Mouse (Mus musculus): ENCODE data around the gene Arhgap9.

The Arhgap9 gene

DNA sequence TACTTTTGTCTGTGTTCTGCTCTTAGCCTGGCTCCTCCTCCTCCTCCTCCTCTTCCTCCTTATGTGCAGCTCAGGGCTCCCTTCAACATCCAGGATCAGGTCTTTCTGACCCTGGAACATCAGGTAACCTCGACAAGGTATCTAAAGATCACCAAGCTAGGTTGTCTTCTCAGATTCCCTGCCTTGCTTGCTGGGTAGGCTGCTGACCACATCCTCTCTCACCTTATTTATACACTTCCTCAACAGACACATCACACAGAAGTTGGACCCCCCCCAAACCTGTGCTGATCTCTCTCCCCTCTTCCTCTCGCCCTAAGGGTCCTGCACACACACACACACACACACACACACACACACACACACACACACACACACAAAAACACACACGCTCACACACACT, at the start of gene Arhgap9:
Arhgap9 (plus strand) TSS at position 344 of the 400 bp plus-strand sequence.
- in situ Hi-C loops (cut with MboI, MseI): no loop called here

DNA sequence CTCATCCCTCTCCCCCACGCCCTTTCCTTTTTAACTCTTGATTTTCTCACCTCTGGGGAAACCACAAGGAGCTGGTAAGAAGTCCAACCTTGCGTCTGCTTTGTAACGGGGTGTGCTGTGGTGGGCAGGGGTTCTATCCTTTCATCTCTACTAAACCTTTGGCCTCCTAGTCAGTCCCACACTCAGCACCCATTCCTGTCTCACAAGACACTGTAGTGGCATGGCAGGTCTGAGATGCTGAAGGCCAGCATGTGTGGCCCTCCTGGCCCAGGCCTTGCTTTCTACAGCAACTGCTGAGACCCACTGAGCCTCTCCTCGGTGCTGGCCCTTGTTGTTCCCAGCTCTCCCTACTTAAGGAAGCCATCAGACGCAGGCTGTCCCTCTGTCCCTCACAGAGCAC, 49.4 kb upstream of the Arhgap9 start:
- in situ Hi-C loops (cut with MboI, MseI): no loop called here

DNA sequence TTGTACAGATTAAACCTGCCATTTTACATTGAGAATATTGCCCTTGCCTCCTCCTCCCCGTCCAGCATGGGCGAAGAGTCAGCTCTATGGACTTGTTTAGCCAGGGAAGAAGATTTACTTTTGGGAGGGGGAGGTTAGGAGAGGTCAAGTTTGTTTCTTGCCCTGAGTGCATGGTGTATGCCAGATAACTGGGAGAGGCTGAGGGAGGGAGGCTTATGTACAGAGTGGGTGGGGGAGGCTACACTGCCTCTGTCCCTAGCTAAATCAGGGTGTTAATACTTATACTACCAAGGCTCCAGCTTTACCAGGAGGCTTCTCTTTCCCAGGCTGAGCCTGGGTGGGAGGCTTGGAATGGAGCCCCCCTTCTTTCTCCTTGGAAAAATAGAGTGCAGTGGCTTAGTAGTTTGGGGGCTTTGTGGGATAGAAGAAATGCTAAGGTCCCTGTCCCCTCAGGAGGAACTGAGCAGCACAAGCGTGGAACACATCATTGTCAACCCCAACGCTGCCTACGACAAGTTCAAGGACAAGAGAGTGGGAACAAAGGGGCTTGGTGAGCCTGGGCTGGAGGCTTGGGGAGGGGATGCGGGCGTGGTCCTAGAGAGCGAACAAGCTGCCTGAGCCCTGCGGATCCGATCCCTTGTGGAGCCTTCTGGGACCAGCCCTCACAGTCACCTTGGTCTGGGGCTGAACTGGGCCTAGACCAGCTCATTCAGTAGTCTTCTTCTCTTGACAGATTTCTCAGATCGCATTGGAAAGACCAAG, 47.3 kb upstream of the Arhgap9 start:
- in situ Hi-C loops (cut with MboI, MseI): no loop called here

DNA sequence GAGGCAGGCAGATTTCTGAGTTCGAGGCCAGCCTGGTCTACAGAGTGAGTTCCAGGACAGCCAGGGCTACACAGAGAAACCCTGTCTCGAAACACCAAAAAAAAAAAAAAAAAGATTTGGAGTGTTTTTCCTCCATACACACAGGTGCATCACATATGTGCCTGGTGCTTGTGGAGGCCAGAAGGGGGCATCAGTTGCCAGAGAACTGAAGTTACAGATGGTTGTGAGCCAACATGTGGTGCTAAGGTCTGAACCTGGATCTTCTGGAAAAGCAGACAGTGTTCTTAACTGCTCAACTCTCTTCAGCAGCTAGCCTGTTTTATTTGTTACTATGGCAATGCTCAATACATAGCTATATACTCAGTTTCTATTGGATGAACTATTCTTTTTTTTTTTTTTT, 42.0 kb upstream of the Arhgap9 start:
- in situ Hi-C loops (cut with MboI, MseI): no loop called here

DNA sequence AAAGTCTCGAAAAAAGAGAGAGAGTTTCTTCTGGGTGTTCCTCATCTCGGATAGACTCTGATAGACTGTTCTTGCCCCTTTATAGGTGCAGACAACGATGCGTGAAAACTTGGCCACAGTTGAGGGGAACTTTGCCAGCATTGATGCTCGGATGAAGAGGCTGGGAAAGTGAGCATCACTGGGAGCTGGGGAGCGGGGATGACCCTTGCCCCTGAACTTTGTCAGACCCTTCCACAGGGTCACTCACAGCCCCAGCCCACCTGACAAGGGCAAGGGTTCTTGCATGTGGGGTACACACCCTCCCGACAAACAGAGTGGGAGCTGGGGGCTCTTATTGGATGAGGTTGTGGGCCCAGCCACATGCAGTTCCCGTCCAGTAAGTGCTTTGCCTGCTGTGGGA, 40.4 kb upstream of the Arhgap9 start:
- in situ Hi-C loops (cut with MboI, MseI): no loop called here

DNA sequence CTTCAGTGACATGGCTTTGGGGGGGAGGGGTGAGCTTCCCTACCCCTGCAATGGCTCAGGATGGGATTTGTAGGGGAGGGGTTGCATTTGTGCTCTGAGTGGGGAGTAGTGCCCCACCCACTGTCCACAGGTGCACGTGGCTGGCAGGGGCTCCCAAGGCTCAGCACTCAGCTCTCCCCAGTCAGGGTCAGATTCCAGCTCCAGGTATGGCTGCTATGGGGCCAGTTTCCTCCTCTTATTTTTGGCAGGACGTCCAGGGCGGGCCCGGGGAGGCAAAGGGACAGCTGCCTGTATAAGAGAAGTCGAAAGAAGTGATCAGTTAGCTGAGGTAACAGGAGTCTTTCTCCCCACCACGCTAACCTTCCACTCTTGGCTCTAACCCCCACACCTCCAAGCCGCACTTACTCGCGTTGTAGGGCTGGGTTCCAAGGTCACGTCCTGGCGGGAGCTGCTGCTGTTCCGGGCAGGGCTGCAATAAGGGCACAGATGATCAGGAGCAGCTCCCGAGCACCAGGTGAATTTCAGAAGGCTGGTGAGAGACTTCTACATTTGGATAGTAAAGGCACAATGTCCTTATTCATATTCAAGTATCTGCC, 39.0 kb upstream of the Arhgap9 start:
- in situ Hi-C loops (cut with MboI, MseI): no loop called here

DNA sequence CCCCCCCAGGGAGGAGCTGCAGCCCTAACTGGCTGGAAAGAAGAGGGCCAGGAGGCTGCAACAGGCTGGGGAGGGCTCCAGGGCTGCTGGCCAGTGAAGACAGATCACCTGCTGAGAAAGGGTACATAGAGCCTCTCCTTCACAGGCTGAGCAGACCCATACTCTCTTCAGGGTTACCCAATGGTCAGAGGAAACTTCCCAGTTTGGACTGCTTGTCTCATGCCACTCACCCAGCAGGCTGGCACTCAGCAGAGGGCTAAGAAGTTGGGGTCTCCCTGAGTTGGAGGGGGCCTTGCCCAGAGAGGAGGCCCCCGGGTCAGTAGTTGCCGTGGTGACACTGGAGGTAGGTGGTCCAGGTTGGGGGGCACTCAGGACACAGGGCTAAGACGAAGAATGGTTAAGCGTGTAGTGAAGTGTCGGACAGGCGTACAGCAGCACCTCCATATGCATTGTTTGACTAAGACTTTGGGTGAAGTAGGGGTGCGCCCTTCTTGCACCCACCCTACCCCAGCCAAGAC, 37.6 kb upstream of the Arhgap9 start:
- in situ Hi-C loops (cut with MboI, MseI): no loop called here

DNA sequence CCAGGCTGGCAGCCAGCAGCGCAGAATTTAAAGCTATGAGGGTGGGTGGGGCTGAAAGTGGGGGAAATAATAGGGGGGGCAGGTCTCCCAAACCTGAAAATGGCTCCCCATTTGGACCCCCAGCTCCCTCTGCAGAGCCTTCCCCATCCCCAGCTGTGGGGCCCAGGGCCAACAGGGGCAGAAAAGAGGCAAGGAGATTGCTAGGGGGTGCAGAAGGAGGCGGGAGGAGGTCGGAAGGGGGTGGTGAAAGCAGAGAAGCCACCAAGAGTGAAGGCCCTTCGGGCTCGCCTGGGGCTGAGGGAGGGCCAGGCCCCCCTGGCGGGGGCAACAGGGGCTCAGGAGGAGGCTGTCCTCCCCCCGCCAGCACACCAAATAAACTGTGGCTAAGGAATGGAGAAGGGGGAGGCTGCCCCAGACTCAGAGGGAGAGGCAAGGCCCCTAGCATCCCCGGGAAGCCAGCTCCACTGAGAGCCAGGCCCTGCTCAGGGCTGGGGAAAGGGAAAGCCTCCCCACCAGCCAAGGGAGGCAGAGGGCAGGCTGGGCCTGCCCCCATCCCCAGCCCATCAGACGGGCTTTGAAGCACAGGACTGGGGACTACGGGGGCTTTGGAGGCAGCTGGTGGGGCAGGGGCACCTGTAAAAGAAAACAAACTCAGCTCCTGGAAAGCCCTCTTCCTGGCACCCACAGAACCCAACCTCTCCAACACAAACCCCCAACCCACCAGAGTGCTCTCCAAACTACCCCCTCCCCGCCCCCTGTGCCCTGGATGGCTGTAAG, 36.9 kb upstream of the Arhgap9 start:
- in situ Hi-C loops (cut with MboI, MseI): no loop called here

DNA sequence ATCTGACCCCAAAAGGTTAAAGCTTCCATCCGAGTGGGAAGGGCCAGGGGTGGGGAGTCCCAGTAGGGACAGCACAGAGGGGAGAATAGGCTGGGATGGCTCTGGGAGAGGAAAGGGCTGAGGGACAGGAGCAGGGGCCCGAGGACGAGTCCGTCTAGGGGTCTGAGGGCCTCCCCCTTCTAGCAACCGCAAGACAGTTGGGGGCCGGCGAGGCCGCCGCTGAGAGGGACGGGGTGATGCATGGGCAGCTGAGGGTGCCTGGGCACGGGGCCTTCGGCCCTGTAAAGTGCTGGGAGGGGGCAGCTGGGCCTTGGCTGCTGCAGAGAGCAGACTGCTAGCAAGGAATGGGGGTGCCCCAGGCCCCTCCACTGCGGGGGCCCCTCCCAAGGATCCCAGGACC, 36.1 kb upstream of the Arhgap9 start:
- in situ Hi-C loops (cut with MboI, MseI): no loop called here

DNA sequence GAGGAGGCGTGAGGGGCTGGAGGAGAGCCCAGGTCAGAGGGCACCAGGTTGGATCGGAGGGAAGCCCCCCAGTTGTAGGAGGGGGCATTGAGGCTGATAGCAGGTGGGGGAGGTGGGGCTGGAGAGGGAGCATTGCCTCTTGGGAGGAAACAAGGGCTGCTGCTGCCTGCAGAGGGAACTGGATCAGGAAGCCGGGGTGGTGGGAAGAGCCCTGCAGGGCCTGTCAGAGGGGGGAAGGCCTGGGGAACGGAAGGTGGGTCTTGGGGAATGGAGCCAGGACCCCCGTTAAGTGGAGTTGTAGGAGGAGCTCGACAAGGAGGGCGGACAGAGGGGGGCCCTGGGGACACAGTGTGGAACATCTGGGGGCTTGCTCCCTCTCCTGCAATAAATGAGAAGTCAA, 35.6 kb upstream of the Arhgap9 start:
- in situ Hi-C loops (cut with MboI, MseI): no loop called here

DNA sequence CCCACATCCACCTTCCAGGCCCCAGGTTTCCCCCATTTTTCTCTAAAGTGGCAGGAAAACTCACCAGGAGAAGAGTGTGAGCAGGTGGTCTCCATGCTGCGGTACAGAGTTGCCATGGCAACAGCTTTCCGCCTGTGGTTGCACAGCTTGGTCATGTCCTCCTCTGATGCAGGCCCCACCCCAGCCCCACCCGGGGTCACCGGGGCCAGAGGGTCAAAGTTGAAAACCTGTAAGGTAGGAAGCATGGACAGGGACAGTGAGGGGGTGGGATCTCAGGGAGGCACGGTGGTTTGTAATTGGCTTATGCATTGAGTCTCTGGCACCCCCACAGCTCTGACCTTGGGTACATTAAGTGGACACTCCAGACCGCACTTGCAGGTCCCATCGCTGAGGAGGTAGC, 35.0 kb upstream of the Arhgap9 start:
- in situ Hi-C loops (cut with MboI, MseI): no loop called here

DNA sequence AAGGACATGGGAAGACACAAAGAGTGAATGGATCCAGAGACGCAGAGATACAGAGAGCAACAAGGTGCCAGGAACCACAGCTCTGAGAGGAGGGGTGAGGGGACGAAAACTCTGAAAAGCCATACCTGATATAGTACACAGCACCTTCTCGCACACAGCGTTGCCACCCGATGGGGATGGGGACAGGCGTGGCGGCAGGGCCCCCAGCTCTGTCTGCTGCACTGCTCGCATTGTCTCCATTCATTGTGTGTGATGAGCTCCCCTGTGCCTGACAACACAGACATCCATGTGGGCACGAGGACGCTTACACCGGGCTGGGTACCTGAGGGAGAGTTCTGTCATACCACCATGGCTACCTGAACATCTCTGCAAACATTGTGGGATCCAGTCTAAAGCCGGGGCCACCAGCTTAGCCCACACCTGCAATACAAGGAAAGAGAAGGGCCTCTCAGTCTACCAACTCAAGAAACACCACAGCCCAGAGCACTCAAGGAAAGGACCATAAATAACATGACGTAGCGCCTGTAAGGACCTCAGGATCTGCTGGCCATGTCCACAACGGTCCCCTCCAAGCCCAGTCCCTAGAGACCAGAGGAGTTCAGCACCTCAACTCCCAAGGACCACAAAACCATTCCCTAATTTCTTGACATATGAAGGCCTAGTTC, 34.4 kb upstream of the Arhgap9 start:
- in situ Hi-C loops (cut with MboI, MseI): no loop called here

DNA sequence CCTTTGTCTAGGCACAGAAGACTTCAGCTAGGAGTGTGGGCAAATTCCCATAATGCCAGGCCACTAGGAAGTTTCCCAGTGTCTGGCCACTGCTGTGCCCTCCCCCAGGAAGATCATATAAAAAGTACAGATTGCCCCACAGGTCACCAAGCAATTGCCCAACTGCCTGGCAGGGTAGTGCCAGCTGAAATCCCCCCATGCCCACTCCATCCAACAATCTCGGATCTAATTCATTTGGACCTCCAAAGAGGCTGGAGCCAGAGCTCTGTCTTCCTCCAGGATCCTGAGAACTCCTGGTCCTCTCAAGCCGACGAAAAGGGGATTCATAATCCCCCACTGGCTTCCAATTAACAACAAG, 33.8 kb upstream of the Arhgap9 start:
- in situ Hi-C loops (cut with MboI, MseI): no loop called here

DNA sequence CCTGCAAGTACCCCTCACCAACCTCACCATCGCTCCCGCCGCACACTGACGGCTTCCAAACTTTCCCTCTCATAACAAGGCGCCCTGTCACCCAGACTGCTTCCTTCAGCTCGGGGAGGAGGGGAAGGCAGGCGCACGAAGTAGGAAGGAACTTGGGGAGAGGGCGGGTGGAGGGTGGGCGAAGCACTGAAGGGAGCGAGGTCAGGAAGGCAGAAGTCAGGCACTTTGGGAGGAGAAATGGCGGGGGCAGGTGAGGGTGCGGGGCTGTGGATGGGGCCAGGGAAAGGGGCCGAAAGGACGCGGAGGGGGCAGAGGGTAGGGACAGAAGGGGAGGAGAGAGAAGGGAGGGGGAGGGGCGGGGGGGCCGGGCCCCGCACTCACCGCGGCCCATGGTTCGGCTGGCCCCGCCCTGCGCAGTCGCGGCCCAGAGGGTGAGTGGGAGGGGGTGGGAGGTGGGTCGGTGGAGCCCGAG, 33.4 kb upstream of the Arhgap9 start:
- in situ Hi-C loops (cut with MboI, MseI): no loop called here

DNA sequence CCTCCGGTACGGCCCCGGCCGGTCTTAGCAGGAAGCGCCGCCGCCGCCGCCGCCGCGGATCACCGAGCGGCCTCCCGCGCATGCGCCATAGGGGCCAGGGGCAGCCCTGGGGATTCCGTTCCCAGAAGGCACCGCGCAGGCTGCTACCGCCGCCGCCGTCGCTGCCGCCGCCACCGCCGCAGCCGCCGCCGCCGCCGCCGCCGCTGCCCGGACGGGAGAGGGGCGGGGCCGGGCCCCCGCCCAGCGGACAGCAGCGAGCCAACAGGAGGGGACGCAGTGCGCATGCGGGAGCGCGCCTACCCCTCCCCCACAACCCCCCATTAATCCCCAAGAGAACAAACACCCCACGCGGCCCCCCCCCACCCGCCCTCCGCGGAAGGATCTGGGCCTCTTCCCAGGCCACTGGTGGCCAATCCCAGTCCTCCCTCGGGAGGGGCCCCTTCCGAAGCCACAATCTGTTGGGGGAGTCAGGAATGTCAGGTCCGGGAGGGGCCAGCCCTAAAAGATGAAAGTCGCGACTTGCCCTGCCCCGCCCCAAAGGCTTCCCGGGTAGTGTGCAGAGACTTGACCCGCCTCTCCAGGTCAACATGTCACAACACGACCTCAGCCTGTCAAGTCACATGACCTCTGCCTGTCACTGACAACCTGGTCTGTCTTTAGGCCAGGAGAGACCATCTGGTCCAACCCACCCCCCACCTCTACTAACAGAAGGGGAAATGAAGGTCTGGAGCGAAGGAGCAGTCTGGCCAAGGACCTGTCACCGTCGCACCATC, 32.8 kb upstream of the Arhgap9 start, which contains the start of gene Mbd6:
Mbd6 (minus strand) TSS at position 219 of the 773 bp plus-strand sequence.
- in situ Hi-C loops (cut with MboI, MseI): no loop called here

DNA sequence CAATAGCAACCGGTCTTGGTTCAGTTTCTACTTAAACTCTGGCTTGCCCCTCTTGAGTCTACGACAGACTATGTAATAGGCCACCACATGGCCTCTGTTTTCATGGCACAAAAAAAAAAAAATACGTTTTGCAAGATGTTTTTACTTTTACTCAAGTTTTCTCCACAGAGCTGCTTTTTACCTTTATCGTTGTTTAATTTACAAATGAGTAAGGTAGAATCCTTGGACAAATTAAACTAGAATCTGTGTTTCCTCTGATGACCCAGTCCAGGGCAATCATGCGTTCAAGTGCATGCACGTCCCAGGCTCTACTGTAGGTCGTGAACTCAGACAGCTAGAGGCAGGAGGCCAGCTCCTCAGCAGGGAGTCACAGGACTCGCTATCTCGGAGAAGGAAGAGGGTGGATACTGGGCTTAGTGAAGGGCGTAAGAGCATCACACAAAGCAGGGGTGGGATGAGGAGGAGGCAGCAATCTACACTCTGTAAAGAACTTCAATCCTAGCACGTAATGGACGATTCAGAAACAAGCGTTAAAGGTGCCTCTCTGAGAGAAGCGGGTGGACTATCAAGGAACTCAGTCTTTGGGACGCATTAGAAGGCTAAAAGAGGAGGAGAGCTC, 32.1 kb upstream of the Arhgap9 start:
- in situ Hi-C loops (cut with MboI, MseI): no loop called here

DNA sequence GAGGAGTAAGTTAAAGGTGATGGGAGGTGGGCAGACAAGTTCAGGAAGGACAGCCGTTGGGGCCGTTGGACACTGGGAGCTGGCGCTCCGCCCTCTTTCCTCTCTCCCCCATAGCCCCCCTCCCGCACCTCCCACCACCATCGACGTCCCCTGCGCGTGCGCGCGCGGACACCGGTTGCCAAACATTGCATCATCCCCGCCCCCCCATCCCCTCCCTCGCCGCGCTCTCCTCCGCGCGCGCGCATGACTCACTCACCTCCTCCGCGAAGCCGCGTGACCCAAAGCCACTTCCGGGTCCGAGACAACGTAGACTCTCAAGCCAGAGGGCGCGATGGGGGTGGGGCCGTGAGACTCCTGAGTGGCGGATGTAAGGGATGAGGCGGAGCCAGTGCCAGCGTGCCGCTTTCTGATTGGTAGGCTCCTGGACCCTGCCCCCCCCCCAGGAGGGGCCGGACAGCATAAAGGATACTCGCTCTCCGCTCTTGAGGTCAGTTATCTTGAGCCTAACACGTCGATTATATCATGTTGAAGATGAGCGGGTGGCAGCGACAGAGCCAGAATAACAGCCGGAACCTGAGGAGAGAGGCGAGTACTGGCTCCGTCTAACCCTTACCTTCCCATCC, 31.3 kb upstream of the Arhgap9 start:
- in situ Hi-C loops (cut with MboI, MseI): no loop called here

DNA sequence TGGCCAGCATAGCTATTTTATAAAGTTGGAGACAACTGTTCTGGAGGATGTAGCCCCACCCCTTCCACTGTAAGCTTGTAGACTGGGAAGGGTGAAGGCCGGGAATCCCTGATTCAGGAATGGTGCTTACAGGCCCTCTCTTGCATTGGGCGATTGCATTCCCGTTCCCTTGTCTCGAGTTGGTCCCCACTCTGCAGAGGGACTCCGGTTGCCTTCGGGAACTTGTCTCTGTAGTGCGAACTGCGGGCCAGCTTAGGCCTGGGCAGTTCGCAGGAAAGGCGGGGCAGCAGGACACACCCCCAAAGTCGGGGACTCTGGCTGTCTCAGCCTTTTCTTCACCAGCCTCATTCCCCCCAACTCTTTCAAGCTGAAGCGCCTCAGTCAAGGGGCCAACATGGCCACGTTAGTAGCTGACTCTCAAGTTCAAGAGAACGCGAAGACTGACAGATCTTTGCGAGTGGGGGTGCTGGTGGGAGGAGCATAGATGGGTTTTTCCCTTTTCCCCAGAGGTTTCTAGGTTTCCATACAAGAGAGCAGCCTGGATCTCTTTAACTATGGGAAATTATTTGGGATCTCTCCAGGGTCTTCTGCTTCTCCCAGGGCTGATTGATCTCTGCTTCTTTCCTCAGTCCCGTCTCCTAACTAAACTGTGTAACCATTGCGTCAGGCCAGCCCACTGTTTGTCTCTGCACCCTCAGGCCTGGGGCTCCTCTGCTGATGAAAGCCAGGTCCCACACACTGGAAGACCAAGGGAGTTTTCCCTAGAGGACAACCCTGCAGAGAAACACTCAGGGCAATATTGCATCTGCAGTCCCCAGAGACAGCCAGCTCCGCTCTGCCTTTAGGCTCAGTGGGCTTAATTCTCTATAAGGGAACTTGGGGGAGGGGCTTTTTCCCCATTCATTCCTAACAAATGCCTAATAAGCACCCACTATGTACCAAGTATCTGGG, 30.6 kb upstream of the Arhgap9 start:
- in situ Hi-C loops (cut with MboI, MseI): no loop called here
